Mouse (Mus musculus) spleen, adult 2 months (tissue): ENCODE results near the gene Twf2. TPM values are rescaled to one million over a fixed set of nuclear protein-coding genes. Genes with fewer than 3 reads are reported as not detected.

Experiments used
- DNase-seq, 2 experiments: peaks; one replicate each; pipeline versions ENCODE4 v3.0.0 to v3.0.0-alpha.2; 2012 to 2021; ENCODE audit warnings: low spot score in 2 of 2, low read depth in 1 of 2
- H3K27ac ChIP-seq: fragments of 200-500 bp; 2 replicates; pipeline ENCODE4 v1.5.1; 2012; ENCODE audit warnings: low read length, inconsistent platforms; ENCODE audit not compliant: insufficient read depth
- H3K27me3 ChIP-seq: fragments of 200-500 bp; 2 replicates; pipeline ENCODE4 v1.6.1; 2012; ENCODE audit warnings: mild to moderate bottlenecking, moderate library complexity, low read length, inconsistent platforms; ENCODE audit not compliant: control insufficient read depth, insufficient read depth
- H3K36me3 ChIP-seq: fragments of 200-500 bp; 2 replicates; pipeline ENCODE4 v1.6.1; 2012; ENCODE audit warnings: mild to moderate bottlenecking, low read length, inconsistent platforms; ENCODE audit not compliant: control insufficient read depth, insufficient read depth
- H3K4me1 ChIP-seq: fragments of 200-500 bp; 2 replicates; pipeline ENCODE4 v1.6.1; 2011; ENCODE audit warnings: inconsistent platforms; ENCODE audit not compliant: control insufficient read depth, insufficient read depth, insufficient read length
- H3K4me3 ChIP-seq: fragments of 200-500 bp; 2 replicates; pipeline ENCODE4 v1.5.1; 2011; ENCODE audit warnings: mild to moderate bottlenecking, inconsistent platforms; ENCODE audit not compliant: insufficient read depth, insufficient read length; ENCODE audit errors: extremely low read depth
- CTCF ChIP-seq: fragments of 200-500 bp; IDR thresholded peaks from 2 replicates; pipeline ENCODE4 v1.5.1; 2011; ENCODE audit warnings: mild to moderate bottlenecking, inconsistent platforms; ENCODE audit not compliant: insufficient read depth, insufficient read length, insufficient replicate concordance; ENCODE audit errors: extremely low read depth
- POLR2A ChIP-seq: fragments of 200-500 bp; IDR thresholded peaks from 2 replicates; pipeline ENCODE4 v1.6.1; 2011; ENCODE audit warnings: low read depth, low read length, inconsistent platforms
- WGBS: fragments of 180-500 bp; shearing (Covaris S2); methylation state at CpG from one replicate; pipeline ENCODE4 v1.1.7; 2018; 5-methylcytosine and 5-hydroxymethylcytosine counted together
- polyA plus RNA-seq: library from polyadenylated mRNA; depleted of rRNA; stranded (reverse); fragments of >200 nt; gene quantifications from 2 replicates; pipeline ENCODE4 v1.2.3, GENCODE M21; 2012; rRNA removed

The Twf2 gene
- polyA plus RNA-seq, 1 experiment = 90.9 TPM

DNA sequence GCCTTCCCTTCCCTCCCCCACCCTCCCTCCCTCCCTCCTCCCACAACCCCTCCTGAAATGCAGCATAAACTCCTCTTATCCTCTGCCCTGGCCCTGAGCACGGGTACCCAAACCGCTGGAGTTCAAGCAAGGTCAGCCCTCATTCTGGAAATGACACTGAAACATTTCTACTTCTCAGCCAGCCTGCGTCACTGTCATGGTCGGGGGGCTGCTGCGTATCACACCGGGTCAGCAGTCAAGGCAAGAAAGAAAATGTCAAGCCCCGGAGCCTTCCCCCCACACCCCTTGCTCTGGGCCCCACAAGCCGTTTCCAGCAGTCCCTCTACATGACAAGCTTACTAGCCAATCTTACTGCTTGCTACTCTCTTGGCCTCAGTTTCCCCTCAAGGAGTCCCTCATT is 48.2 kb downstream of the Twf2 start:
- H3K36me3 ChIP-seq = no peaks in the 10 kb centered on the region
- no peak overlapping the region for H3K27ac ChIP-seq
- no peak for DNase-seq
- H3K4me3 ChIP-seq = no peak overlapping the region
- H3K27me3 ChIP-seq = no peaks in the 10 kb centered on the region
- TF ChIP-seq CTCF = no peak
- TF ChIP-seq POLR2A = no peak
- WGBS = 80% methylated on average over 8 of the region's 8 CpGs
- peaks cover 13% of the 10 kb centered on the region; the same call in 1 of the 2 replicates for H3K4me1 ChIP-seq

DNA sequence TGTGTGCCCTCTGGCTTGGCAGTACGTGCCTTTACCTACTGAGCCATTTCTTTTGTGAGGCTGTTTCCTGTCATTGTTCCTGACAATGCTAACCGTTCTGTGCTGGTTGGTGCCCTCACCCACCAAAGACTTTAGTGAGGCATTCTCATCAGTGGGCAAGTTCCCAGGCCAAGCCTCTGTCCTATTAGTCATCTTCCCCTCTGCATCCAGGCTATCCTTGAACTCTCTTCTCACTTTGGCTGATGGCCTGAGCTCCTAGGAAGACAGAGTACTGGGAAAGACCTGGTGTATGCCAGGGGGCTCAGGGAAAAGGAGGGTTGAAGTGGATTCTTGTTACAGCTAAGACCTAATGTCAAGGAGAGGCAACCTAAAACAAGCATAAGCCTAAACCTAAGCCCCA is 51.1 kb downstream of the Twf2 start:
- no peaks in the 10 kb centered on the region for H3K36me3 ChIP-seq
- H3K4me3 ChIP-seq = no peak overlapping the region
- no peak for TF ChIP-seq CTCF
- no peak overlapping the region for H3K27ac ChIP-seq
- no peaks in the 10 kb centered on the region for H3K27me3 ChIP-seq
- no peaks in the 10 kb centered on the region for H3K4me1 ChIP-seq
- WGBS = 65% methylated on average over 2 of the region's 2 CpGs
- DNase-seq = no peak

DNA sequence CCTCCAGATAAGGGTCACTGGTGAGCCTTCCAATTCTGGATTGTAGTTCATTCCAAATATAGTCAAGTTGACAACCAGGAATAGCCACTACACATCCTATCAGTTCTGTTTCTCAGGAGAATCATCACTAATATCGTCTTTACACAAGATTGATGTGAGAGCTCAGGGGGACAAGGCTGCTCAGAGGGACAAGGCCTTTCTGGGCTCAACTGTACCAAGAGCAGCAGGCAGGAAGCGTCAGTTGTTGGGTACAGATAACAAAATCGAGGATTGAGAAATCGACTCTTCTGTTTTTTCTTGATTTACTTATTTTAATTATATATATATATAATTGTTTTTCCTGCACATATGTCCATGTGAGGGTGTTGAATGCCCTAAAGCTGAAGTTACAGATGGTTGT is 55.5 kb downstream of the Twf2 start:
- no peak for DNase-seq
- Histone ChIP-seq H3K4me1 (peaks cover 3% of the 10 kb centered on the region; the same call in 1 of the 2 replicates), H3K4me3 (no peak overlapping the region), H3K36me3 (no peaks in the 10 kb centered on the region), H3K27ac (no peak overlapping the region), H3K27me3 (no peaks in the 10 kb centered on the region)
- WGBS = 45% methylated on average over 4 of the region's 4 CpGs
- TF ChIP-seq CTCF (no peak), POLR2A (no peak)

DNA sequence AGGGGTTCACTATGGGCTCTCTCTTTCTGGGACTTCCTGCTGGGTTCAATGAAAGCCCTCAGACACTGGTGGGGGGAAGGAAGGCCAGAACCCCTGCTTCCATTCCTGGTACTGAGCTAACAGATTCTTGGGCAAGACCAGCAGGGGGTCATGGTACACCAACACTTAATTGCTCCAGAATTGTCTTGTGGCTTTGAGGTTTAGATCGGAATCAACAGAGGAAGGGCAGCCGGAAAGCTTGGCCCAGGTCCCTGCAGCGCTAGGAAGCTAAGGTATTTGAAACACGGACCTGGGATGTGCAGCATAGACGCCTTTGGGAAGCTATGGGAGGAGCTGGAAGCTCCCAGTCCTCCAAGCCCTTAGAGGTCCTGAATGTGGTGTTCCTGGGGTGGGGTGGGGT is 56.1 kb downstream of the Twf2 start:
- no peak for DNase-seq
- H3K4me3 ChIP-seq = no peak overlapping the region
- H3K27ac ChIP-seq = no peak overlapping the region

DNA sequence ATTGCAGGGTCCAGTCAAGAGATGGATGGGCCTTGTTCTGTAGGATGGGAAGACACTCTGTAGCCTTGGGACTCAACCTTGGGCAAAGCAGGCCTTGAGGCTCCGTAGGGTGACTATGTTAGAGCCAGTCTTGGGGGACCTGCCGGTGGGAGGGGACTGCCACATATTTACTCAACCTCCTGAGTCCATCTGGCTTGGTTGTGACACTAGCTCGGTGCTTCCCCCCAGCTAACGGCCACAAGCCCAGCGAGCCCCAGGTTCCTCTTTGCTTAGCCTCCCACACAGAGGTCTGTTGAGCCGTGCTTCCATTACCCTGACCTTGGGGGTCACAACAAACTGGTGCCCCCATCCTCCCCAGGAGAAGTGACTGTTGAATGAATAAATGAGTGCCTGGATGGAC is 58.1 kb downstream of the Twf2 start:
- no peak overlapping the region for H3K4me3 ChIP-seq
- H3K36me3 ChIP-seq = no peaks in the 10 kb centered on the region
- WGBS = 26% methylated on average over 6 of the region's 6 CpGs
- H3K4me1 ChIP-seq = peaks cover 3% of the 10 kb centered on the region; the same call in 1 of the 2 replicates
- DNase-seq = no peak
- no peaks in the 10 kb centered on the region for H3K27me3 ChIP-seq
- TF ChIP-seq CTCF (no peak), POLR2A (no peak)
- no peak overlapping the region for H3K27ac ChIP-seq

More for the DNA sequence above, 56.1 kb downstream of the Twf2 start:
- Histone ChIP-seq H3K27me3 (no peaks in the 10 kb centered on the region), H3K36me3 (no peaks in the 10 kb centered on the region), H3K4me1 (peaks cover 3% of the 10 kb centered on the region; the same call in 1 of the 2 replicates)
- TF ChIP-seq POLR2A (no peak), CTCF (no peak)
- WGBS = 19% methylated on average over 5 of the region's 5 CpGs

DNA sequence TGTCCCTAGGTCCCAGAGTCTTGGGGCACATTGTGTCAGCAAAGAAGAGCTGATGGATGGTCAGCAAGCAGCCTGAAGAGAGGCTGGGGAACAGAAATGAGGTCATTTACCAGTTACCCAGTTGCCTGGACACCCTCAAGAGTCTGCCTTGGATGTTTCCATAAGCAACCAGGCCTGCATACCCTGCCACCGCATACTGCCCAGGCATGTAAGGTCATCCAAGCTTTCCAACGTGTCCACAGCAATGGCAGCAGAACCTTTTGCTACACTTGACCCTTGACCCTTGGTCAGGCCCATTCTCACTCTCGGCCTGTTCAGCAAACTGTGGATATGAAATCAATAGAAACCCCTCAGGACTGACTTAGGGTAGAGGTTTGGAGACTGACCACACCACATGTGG is 58.6 kb downstream of the Twf2 start:
- WGBS = 83% methylated on average over 3 of the region's 3 CpGs

DNA sequence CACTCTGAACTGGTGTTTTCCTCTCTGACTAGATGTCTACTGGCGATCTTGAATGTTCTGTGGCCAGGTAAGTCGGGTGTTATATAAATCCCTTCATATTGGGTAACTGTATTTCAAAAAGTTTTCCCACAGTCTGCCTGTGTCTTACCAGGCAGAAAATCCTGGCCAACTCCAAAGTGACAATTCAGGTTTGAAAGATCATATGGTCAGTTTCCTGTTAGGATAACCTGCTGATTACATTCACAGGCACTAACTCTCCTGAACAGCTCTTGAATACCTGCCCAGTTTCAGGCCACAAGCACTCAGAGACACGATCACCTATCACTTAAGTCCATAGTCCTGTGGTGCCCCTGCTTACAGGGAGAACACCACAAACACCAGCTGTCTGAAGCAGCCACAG is 59.2 kb downstream of the Twf2 start:
- H3K4me3 ChIP-seq = no peak overlapping the region
- no peaks in the 10 kb centered on the region for H3K36me3 ChIP-seq
- no peak overlapping the region for H3K27ac ChIP-seq
- peaks cover 3% of the 10 kb centered on the region; the same call in 1 of the 2 replicates for H3K4me1 ChIP-seq
- no peak for DNase-seq
- no peak for TF ChIP-seq CTCF
- TF ChIP-seq POLR2A = no peak
- H3K27me3 ChIP-seq = no peaks in the 10 kb centered on the region
- 85% methylated on average over 3 of the region's 3 CpGs for WGBS

More for the DNA sequence above, 58.6 kb downstream of the Twf2 start:
- Histone ChIP-seq H3K27ac (no peak overlapping the region), H3K36me3 (no peaks in the 10 kb centered on the region), H3K4me3 (no peak overlapping the region), H3K27me3 (no peaks in the 10 kb centered on the region), H3K4me1 (peaks cover 3% of the 10 kb centered on the region; the same call in 1 of the 2 replicates)
- TF ChIP-seq POLR2A (no peak), CTCF (no peak)
- no peak for DNase-seq

DNA sequence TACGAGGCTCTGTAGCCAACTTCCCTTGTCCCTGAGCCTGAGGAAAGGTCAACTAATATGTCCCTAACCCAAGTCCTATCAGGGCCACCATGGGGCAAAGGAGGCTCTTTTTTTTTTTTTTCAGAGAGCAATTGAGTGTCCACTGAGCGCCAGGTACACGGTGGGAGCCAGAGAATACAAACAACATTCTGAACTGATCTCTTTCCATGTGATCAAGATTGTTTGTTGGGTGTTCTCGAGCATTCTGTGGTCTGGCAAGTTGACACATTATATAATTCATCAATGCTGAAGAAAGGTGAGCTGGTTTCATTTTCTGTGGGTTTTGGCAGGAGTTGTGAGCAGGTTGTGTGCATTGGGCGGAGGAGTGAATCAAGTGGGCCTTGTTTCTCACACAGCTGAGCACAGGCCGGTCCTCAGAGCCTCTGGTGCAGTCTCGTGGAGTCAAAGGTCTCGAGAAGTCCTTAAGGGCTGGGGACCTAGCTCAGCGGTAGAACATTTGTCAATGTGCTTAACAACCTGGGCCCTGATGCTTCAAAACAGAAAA is 60.5 kb downstream of the Twf2 start:
- H3K27me3 ChIP-seq = no peaks in the 10 kb centered on the region
- no peak for DNase-seq
- H3K27ac ChIP-seq = no peak overlapping the region
- no peak for TF ChIP-seq CTCF
- no peak for TF ChIP-seq POLR2A
- 81% methylated on average over 9 of the region's 9 CpGs for WGBS
- H3K36me3 ChIP-seq = no peaks in the 10 kb centered on the region
- peaks cover 3% of the 10 kb centered on the region; the same call in 1 of the 2 replicates for H3K4me1 ChIP-seq
- no peak overlapping the region for H3K4me3 ChIP-seq

Other genes with a start within 250 kb of the Twf2 start
- 0.39 and 0.56 TPM in 2 replicates for gene Col6a5, start 242.5 kb upstream of the Twf2 start, polyA plus RNA-seq
- 3.6 and 4.1 TPM in 2 replicates for gene Col6a4, start 106.3 kb upstream of the Twf2 start, polyA plus RNA-seq
- gene Glyctk, start 45.0 kb upstream of the Twf2 start, polyA plus RNA-seq = 6.5 and 6.9 TPM in 2 replicates
- gene Wdr82, start 32.2 kb upstream of the Twf2 start, polyA plus RNA-seq = 41.3 and 53.3 TPM in 2 replicates
- gene Ppm1m, start 3.4 kb upstream of the Twf2 start, polyA plus RNA-seq = 87.4 and 95.8 TPM in 2 replicates
- 65.3 and 90.7 TPM in 2 replicates for gene Tlr9, start 19.5 kb downstream of the Twf2 start, polyA plus RNA-seq
- 29.6 and 39.5 TPM in 2 replicates for gene Alas1, start 45.5 kb downstream of the Twf2 start, polyA plus RNA-seq
- 6.8 and 8.4 TPM in 2 replicates for gene Poc1a, start 78.0 kb downstream of the Twf2 start, polyA plus RNA-seq
- gene Dusp7, start 165.5 kb downstream of the Twf2 start, polyA plus RNA-seq = 73.1 and 93.2 TPM in 2 replicates
- gene Rpl29, start 226.3 kb downstream of the Twf2 start, polyA plus RNA-seq = 365 and 397 TPM in 2 replicates
- gene Acy1, start 235.2 kb downstream of the Twf2 start, polyA plus RNA-seq = 7.7 and 9.2 TPM in 2 replicates
- 14.6 and 16.7 TPM in 2 replicates for gene Abhd14b, start 244.4 kb downstream of the Twf2 start, polyA plus RNA-seq
- gene Abhd14a, start 244.6 kb downstream of the Twf2 start, polyA plus RNA-seq = 11.5 and 12.7 TPM in 2 replicates